Mouse (Mus musculus) CD4-positive, CD25-positive, alpha-beta regulatory T cell, adult 2 months (primary cell): Measurements from ENCODE around the gene Nell1.

Experiments used
- DNase-seq: peaks from one replicate; pipeline ENCODE4 v3.0.0-alpha.2; 2012; ENCODE audit warnings: low read depth, low spot score

The Nell1 gene

GRCm38 (mm10) chr7:50847921-50848320 lies 873.3 kb downstream of the Nell1 start:
- no peak for DNase-seq

- no peak for DNase-seq
These were observed 875.6 kb downstream of the Nell1 start for GRCm38 (mm10) chr7:50850271-50850670.

- DNase-seq: no peak
These were observed 895.5 kb downstream of the Nell1 start for GRCm38 (mm10) chr7:50870181-50870580.

GRCm38 (mm10) chr7:50887625-50888024 lies 913.0 kb downstream of the Nell1 start:
- no peak for DNase-seq

GRCm38 (mm10) chr7:50899541-50900088 lies 925.0 kb downstream of the Nell1 start:
- DNase-seq: no peak
